Mouse (Mus musculus): ENCODE data around the gene Dlec1. TPM values are rescaled to one million over a fixed set of nuclear protein-coding genes. Genes with fewer than 3 reads are reported as not detected.

Gene Dlec1
- polyA plus RNA-seq, 1 experiment from 2014 or later: 0.02 TPM

- H3K9ac ChIP-seq (ENCODE audit: low read depth, low read length): no peak overlapping the region
- no peak overlapping the region for H3K4me3 ChIP-seq (ENCODE audit: low read depth, low read length)
- no peaks in the 10 kb centered on the region for H3K36me3 ChIP-seq (ENCODE audit: control insufficient read depth, insufficient read depth)
- no peak for ATAC-seq (ENCODE audit: low read depth)
- WGBS (ENCODE audit: insufficient replicate concordance): 36% methylated on average over 3 of the region's 3 CpGs
- H3K4me1 ChIP-seq (ENCODE audit: control insufficient read depth, low read depth, low read length): no peaks in the 10 kb centered on the region
- no peaks in the 10 kb centered on the region for H3K27me3 ChIP-seq (ENCODE audit: control insufficient read depth, insufficient read depth, low read depth, low read length)
- no peak overlapping the region for H3K27ac ChIP-seq (ENCODE audit: low read length)
- no peak overlapping the region for H3K4me2 ChIP-seq (ENCODE audit: low read depth, low read length)
- H3K9me3 ChIP-seq (replicated peaks; ENCODE audit: control insufficient read depth, low read length): no peaks in the 10 kb centered on the region
These were observed 17.9 kb downstream of the Dlec1 start for GRCm38 (mm10) chr9:119120168-119120560.

- no peak overlapping the region for H3K27ac ChIP-seq (ENCODE audit: low read length)
- no peak for ATAC-seq (ENCODE audit: low read depth)
- WGBS (ENCODE audit: insufficient replicate concordance): 63% methylated on average over 18 of the region's 18 CpGs
- no peaks in the 10 kb centered on the region for H3K4me1 ChIP-seq (ENCODE audit: control insufficient read depth, low read depth, low read length)
- H3K4me2 ChIP-seq (ENCODE audit: low read depth, low read length): no peak overlapping the region
- H3K9ac ChIP-seq (ENCODE audit: low read depth, low read length): no peak overlapping the region
- no peaks in the 10 kb centered on the region for H3K36me3 ChIP-seq (ENCODE audit: control insufficient read depth, insufficient read depth)
- no peaks in the 10 kb centered on the region for H3K27me3 ChIP-seq (ENCODE audit: control insufficient read depth, insufficient read depth, low read depth, low read length)
- no peaks in the 10 kb centered on the region for H3K9me3 ChIP-seq (replicated peaks; ENCODE audit: control insufficient read depth, low read length)
- H3K4me3 ChIP-seq (ENCODE audit: low read depth, low read length): no peak overlapping the region
These were observed 20.5 kb downstream of the Dlec1 start for GRCm38 (mm10) chr9:119122596-119123369.

GRCm38 (mm10) chr9:119128436-119129181, 26.3 kb downstream of the Dlec1 start:
- Histone ChIP-seq H3K4me3 (ENCODE audit: low read depth, low read length) (no peak overlapping the region), H3K9ac (ENCODE audit: low read depth, low read length) (no peak overlapping the region), H3K36me3 (ENCODE audit: control insufficient read depth, insufficient read depth) (no peaks in the 10 kb centered on the region), H3K4me1 (ENCODE audit: control insufficient read depth, low read depth, low read length) (no peaks in the 10 kb centered on the region), H3K9me3 (replicated peaks; ENCODE audit: control insufficient read depth, low read length) (no peaks in the 10 kb centered on the region), H3K4me2 (ENCODE audit: low read depth, low read length) (no peak overlapping the region), H3K27ac (ENCODE audit: low read length) (no peak overlapping the region), H3K27me3 (ENCODE audit: control insufficient read depth, insufficient read depth, low read depth, low read length) (no peaks in the 10 kb centered on the region)
- ATAC-seq (ENCODE audit: low read depth): no peak
- 62% methylated on average over 12 of the region's 12 CpGs for WGBS (ENCODE audit: insufficient replicate concordance)

- Histone ChIP-seq H3K27ac (ENCODE audit: low read length) (no peak overlapping the region), H3K9ac (ENCODE audit: low read depth, low read length) (no peak overlapping the region), H3K4me2 (ENCODE audit: low read depth, low read length) (no peak overlapping the region), H3K27me3 (ENCODE audit: control insufficient read depth, insufficient read depth, low read depth, low read length) (no peaks in the 10 kb centered on the region), H3K9me3 (replicated peaks; ENCODE audit: control insufficient read depth, low read length) (no peaks in the 10 kb centered on the region), H3K36me3 (ENCODE audit: control insufficient read depth, insufficient read depth) (no peaks in the 10 kb centered on the region), H3K4me3 (ENCODE audit: low read depth, low read length) (no peak overlapping the region), H3K4me1 (ENCODE audit: control insufficient read depth, low read depth, low read length) (no peaks in the 10 kb centered on the region)
- ATAC-seq (ENCODE audit: low read depth): no peak
- 27% methylated on average over 5 of the region's 5 CpGs for WGBS (ENCODE audit: insufficient replicate concordance)
These were observed 28.4 kb downstream of the Dlec1 start for GRCm38 (mm10) chr9:119130692-119131091.

GRCm38 (mm10) chr9:119138836-119139235, 36.6 kb downstream of the Dlec1 start:
- Histone ChIP-seq H3K9me3 (replicated peaks; ENCODE audit: control insufficient read depth, low read length) (no peaks in the 10 kb centered on the region), H3K27ac (ENCODE audit: low read length) (no peak overlapping the region), H3K4me2 (ENCODE audit: low read depth, low read length) (no peak overlapping the region), H3K4me1 (ENCODE audit: control insufficient read depth, low read depth, low read length) (no peaks in the 10 kb centered on the region), H3K27me3 (ENCODE audit: control insufficient read depth, insufficient read depth, low read depth, low read length) (no peaks in the 10 kb centered on the region), H3K4me3 (ENCODE audit: low read depth, low read length) (no peak overlapping the region), H3K9ac (ENCODE audit: low read depth, low read length) (no peak overlapping the region), H3K36me3 (ENCODE audit: control insufficient read depth, insufficient read depth) (no peaks in the 10 kb centered on the region)
- 53% methylated on average over 2 of the region's 2 CpGs for WGBS (ENCODE audit: insufficient replicate concordance)
- no peak for ATAC-seq (ENCODE audit: low read depth)

- no peak overlapping the region for H3K9ac ChIP-seq (ENCODE audit: low read depth, low read length)
- H3K27ac ChIP-seq (ENCODE audit: low read length): no peak overlapping the region
- ATAC-seq (ENCODE audit: low read depth): no peak
- WGBS (ENCODE audit: insufficient replicate concordance): 57% methylated on average over 5 of the region's 5 CpGs
- no peaks in the 10 kb centered on the region for H3K9me3 ChIP-seq (replicated peaks; ENCODE audit: control insufficient read depth, low read length)
- no peak overlapping the region for H3K4me2 ChIP-seq (ENCODE audit: low read depth, low read length)
- no peaks in the 10 kb centered on the region for H3K27me3 ChIP-seq (ENCODE audit: control insufficient read depth, insufficient read depth, low read depth, low read length)
- no peaks in the 10 kb centered on the region for H3K36me3 ChIP-seq (ENCODE audit: control insufficient read depth, insufficient read depth)
- H3K4me1 ChIP-seq (ENCODE audit: control insufficient read depth, low read depth, low read length): no peaks in the 10 kb centered on the region
- H3K4me3 ChIP-seq (ENCODE audit: low read depth, low read length): no peak overlapping the region
These were observed 39.8 kb downstream of the Dlec1 start for GRCm38 (mm10) chr9:119142066-119142465.

DNA sequence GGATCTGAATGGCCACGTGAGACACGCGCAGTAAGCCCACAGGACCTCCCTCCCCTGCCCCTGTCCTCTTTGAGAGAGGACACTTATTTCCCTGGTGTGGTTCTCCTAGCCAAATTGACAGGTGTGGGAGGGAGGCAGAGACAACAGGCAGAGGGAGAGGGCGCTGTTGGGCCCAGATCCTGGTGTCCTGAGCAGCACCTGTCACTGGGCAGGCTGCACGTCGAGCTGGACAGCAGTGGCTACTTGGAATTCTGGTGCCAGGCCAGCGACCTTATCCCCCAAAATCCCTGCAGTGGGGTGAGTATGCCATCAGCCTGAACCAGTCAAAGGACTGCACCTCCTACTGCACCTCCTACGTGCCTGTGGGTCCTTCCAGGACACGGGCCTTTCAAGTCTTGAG, 41.1 kb downstream of the Dlec1 start:
- Histone ChIP-seq H3K9me3 (replicated peaks; ENCODE audit: control insufficient read depth, low read length) (no peaks in the 10 kb centered on the region), H3K4me3 (ENCODE audit: low read depth, low read length) (no peak overlapping the region), H3K4me2 (ENCODE audit: low read depth, low read length) (no peak overlapping the region), H3K4me1 (ENCODE audit: control insufficient read depth, low read depth, low read length) (no peaks in the 10 kb centered on the region), H3K27me3 (ENCODE audit: control insufficient read depth, insufficient read depth, low read depth, low read length) (no peaks in the 10 kb centered on the region), H3K9ac (ENCODE audit: low read depth, low read length) (no peak overlapping the region), H3K27ac (ENCODE audit: low read length) (no peak overlapping the region), H3K36me3 (ENCODE audit: control insufficient read depth, insufficient read depth) (no peaks in the 10 kb centered on the region)
- ATAC-seq (ENCODE audit: low read depth): no peak
- 57% methylated on average over 9 of the region's 9 CpGs for WGBS (ENCODE audit: insufficient replicate concordance)

GRCm38 (mm10) chr9:119144696-119145095, 42.4 kb downstream of the Dlec1 start:
- WGBS (ENCODE audit: insufficient replicate concordance): 66% methylated on average over 8 of the region's 8 CpGs
- no peak overlapping the region for H3K9ac ChIP-seq (ENCODE audit: low read depth, low read length)
- H3K4me1 ChIP-seq (ENCODE audit: control insufficient read depth, low read depth, low read length): no peaks in the 10 kb centered on the region
- no peak for ATAC-seq (ENCODE audit: low read depth)
- no peak overlapping the region for H3K4me2 ChIP-seq (ENCODE audit: low read depth, low read length)
- H3K27ac ChIP-seq (ENCODE audit: low read length): no peak overlapping the region
- no peak overlapping the region for H3K4me3 ChIP-seq (ENCODE audit: low read depth, low read length)
- H3K36me3 ChIP-seq (ENCODE audit: control insufficient read depth, insufficient read depth): no peaks in the 10 kb centered on the region
- H3K27me3 ChIP-seq (ENCODE audit: control insufficient read depth, insufficient read depth, low read depth, low read length): no peaks in the 10 kb centered on the region
- H3K9me3 ChIP-seq (replicated peaks; ENCODE audit: control insufficient read depth, low read length): no peaks in the 10 kb centered on the region

GRCm38 (mm10) chr9:119145137-119145536, 42.9 kb downstream of the Dlec1 start:
- Histone ChIP-seq H3K9me3 (replicated peaks; ENCODE audit: control insufficient read depth, low read length) (no peaks in the 10 kb centered on the region), H3K4me3 (ENCODE audit: low read depth, low read length) (no peak overlapping the region), H3K9ac (ENCODE audit: low read depth, low read length) (no peak overlapping the region), H3K36me3 (ENCODE audit: control insufficient read depth, insufficient read depth) (no peaks in the 10 kb centered on the region), H3K4me1 (ENCODE audit: control insufficient read depth, low read depth, low read length) (no peaks in the 10 kb centered on the region), H3K27ac (ENCODE audit: low read length) (no peak overlapping the region), H3K4me2 (ENCODE audit: low read depth, low read length) (no peak overlapping the region), H3K27me3 (ENCODE audit: control insufficient read depth, insufficient read depth, low read depth, low read length) (no peaks in the 10 kb centered on the region)
- 56% methylated on average over 10 of the region's 10 CpGs for WGBS (ENCODE audit: insufficient replicate concordance)
- no peak for ATAC-seq (ENCODE audit: low read depth)
